Mouse (Mus musculus): ENCODE data around the gene Gm17026.
"Not testable (repeated sequence)": the region's sequence is repeated elsewhere in the genome, so short reads cannot be mapped to it uniquely, and the experiment has no call there.

Gene Gm17026

DNA sequence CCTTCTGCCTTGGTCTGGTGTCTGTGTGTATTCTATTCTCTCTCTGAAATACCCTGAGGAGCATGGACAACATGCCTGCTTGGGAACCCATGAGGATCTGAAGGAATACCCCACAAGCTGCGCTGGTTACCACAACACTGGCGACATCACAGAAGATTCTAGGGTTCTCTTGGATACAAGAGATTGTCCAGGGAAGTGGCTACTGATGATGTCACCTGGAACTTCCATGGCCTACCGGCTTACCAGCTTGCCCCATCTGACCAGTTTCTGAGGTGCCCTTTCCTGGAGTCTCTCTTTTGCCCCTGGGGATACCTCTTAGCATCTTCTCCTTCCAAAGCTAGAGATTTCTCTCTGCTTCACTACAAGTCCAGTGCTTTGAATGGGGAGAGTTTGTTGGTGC is at the start of gene Gm17026:
TSS of gene Gm17026 (minus strand) at position 101 of the 400 bp plus-strand sequence.
- not testable (repeated sequence) for DNase-seq

GRCm38 (mm10) chr14:42297258-42297657 is 37.4 kb upstream of the Gm17026 start, which contains the start of gene Gm9611:
Gm9611 (minus strand) TSS chr14:42297358.
- not testable (repeated sequence) for DNase-seq

DNA sequence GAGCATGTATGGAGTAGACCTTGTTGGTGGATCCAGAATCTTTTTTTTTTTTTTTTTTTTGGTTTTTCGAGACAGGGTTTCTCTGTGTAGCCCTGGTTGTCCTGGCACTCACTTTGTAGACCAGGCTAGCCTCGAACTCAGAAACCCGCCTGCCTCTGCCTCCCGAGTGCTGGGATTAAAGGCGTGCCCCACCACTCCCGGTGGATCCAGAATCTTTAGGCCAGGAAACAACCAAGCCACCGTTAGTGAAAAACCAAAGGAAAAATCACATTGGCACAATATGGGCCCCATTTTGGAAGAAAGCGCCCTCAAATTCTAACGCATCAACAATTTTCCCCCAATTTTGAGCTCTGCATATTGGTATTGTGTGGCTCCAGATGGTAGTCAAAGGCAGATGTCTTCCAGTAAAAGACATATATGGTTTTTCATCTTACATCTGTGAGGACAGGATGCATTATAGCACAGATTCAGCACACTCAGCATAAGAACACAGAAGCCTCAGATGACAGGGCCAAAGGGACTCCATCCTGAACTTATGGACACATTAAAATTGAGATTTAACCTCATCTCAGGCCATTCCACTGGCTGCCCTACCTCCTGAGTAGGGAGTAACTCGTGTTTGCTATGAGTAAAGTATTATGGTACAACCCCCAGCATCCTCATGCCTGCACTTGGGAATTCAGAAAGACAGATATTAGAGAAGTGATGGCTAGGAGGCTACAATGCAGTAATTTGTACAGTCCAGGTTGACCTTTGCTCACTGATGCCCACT is 42.9 kb downstream of the Gm17026 start:
- peak; percentile 4 for DNase-seq
